Mouse (Mus musculus) left cerebral cortex, adult 8-10 months (tissue): ENCODE data around the gene Midn. TPM values are rescaled to one million over a fixed set of nuclear protein-coding genes. Genes with fewer than 3 reads are reported as not detected.

Source experiments
- DNase-seq, 2 experiments: peaks; one replicate each; pipeline ENCODE4 v3.0.0; 2022; ENCODE audit warnings: low spot score in 2 of 2
- total RNA-seq, 4 experiments: library from RNA; stranded (reverse); gene quantifications; 2 replicates each; pipeline ENCODE4 v1.2.4; 2022

Midn gene
- total RNA-seq, 4 experiments from 2014 or later, result 48.5 to 76.4 (median 64.1) TPM

DNA sequence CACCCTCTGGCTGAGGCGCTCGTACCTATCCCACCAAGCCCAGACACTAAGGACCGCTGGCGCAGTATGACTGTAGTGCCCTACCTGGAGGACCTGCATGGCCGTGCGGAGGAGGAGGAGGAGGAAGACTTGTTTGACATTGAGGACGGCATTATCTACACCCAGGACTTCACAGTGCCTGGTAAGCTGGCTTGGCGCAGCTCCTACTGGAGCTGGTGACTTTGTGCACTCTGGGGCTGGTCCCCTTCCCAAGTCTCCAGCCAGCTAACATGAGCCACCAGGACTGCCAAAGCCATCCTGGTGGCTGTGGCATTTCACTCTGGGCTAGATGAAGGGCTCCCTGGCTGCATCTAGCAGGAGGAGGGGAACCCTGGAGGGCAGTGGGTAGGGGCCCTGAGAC lies 20.2 kb upstream of the Midn start:
- DNase-seq, result no peak

DNA sequence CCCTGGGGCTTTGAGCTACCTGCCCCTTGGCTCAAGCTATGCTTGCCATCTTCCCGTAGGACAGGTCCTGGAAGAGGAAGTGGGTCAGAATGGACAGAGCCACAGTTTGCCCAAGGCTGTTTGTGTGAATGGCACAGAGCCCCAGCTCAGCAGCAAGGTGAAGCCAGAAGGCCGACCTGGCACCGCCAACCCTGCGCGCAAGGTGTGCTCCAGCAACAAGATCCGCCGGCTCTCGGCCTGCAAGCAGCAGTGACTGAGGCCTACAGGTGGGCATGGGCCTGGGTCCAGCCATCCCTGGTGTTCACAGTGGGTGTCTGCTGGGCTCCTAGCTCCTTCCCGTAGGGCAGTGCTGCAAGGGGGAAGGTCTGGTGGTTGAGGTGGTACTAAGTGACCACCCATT lies 18.2 kb upstream of the Midn start:
- no peak for DNase-seq

DNA sequence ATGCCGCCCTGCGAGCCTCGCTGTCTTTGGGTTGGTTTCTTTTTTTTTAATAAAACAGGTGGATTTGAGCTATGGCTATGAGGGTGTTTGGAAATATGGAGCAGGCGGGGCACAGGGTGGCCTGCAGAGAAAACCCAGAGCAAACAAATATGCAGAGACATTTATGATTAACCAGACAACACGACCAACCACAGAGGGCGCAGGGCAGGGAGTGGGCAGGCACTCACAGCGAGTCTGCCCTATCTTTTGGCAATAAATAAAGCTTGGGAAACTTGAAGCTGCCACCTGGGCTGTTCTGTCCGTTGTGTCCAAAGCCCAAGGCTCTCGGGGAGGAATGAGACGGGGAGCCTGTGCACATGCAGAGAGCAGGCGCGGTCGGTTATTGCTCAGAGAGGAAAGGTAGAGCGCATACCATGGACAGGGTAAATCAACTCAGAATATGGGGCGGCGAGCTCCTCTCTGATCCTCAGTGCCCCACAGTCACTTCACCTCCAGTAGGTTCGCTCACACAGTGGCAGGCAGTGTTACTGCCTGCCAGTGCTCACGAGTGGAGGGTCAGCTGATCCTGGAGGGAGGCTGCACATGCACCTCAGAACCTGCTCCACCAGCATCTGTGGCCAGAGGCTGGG lies 17.6 kb upstream of the Midn start:
- DNase-seq, result no peak

DNA sequence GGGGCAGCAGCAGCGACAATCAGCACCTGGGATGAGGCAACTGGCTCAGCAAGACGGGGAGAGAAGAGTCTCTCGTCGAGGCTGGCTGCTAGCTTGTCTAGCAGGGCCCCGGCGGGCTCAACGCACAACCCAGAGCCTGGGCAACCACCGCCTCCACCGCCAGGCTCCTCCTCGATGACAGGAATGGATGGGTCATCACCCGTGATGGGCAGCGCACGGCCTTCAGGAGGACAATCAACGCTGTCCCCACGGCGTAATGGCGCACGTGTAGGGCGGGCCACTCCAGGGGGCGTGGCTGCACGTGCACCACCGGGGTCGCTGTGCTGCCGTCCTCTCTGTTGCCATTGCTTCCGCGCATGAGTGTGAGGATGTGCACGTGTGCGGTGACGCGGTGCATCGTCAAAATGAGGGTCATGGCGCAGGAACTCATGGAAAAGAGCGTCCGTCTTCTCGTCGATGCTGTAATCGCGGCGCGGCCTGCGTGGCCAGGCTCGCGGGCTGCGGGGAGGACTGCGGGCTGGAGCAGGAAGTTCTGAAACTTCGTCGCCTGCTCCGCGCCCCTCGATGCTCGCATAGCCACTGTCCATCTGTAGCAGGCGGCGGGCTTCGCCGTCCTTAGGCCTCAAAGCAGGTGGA lies 16.6 kb upstream of the Midn start:
- peak in 1 of 2 experiments; percentile 61 for DNase-seq

DNA sequence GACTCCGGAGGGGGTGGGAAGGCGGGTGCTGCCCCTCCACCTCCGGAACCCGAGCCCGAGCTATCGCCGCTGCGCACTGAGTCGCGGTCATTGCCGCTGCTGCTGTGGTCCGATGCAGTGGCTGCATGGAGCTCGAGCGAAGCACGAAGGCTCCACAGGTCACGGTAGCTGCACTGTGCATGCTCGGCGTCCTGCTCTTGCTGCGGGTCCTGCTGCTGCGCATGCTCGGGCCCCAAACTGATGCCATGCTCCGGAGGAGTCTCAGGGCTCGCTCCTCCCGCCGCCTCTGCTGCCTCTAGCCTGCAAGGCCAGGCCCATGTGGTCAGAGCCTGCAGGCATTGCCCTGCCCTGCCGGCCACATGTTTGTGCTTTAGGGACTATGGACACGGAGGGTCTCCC lies 16.1 kb upstream of the Midn start:
- peak in 1 of 2 experiments; percentile 33 for DNase-seq

DNA sequence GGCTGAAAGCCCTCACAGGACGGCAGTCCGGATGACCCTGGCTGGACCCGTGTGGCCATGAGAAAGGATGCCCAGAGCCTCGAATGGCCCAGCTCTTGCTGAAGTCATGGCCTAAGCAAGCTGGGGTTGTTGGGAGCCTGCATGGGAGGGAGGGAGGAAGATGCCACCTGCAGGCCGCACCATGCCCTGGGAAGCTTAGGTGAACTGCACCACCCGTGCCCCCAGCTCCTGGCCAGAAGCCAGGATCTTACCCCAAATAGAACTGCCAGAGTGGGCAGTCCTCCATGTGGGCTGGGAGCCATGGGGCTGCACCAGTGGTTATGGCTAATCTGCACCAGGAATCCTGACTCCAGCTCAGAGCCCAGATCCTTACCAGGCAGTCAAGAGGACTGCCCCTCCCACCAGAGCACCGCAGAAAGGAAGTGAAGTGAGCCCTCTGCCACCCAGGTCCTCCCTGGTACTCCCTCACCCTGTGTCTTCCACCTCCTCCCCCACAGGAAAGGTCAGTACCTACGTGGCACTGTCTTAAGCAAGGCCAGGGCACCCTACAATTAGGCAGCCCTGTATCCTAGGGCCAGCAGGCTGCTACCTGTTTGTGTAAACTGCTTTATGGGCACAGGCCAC lies 14.7 kb upstream of the Midn start:
- DNase-seq, result peak in 1 of 2 experiments; percentile 62

DNA sequence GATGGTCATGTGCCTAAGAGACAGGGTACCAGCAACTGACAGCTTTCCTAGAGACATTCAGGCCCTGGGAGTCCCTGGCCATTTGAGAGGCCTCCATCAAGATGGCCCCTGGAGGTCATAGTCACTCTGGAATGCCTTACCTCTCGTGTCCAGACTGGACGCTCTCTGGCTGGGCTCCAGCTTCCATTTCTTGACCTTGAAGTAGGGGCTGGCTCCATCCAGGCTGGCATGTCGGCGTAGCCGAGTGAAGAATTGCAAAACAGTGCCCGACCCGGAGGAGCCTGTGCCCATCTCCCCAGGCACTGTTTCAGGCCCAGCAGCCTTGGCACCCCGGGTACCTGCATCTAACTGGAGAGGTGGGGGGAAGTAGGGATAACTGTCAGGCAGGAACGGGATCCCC lies 13.7 kb upstream of the Midn start:
- no peak for DNase-seq

DNA sequence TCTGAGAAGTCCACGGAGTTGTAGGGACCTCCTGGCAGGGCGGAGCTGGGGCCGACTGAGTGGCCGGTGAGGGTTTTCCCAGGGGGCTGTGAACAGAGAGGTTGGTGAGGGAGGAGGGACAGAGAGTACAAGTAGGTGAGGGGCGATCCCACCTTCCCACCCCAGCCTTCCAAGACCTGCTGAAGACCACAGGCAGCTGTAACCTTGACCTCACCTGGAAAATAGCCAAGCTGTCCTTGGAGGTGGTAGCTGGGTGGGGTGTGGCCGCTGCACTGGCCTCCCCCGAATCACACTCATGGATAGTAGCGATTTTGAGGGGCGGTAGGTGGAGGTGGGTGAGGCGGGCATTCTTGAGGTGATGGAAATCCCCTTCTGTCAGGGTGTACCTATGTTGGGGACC lies 12.9 kb upstream of the Midn start:
- peak in 1 of 2 experiments; percentile 25 for DNase-seq

DNA sequence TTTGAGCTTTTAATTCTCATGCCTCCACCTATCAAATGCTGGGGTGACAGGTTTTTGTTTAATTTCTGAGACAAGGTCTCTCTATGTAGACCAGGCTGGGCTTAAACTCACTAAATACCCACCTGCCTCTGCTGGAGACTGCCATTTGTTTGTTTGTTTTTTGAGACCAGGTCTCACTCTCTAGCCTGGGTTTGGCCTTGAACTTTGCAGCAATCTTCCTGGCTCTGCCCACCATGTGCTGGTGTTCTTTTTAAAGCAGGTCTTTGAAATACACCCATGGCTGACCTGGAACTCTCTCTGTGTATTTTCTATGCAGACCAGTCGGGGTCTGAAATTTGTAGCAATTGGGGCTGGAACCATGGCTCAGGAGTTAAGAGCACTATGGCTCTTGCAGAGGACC lies 12.4 kb upstream of the Midn start:
- DNase-seq, result no peak

DNA sequence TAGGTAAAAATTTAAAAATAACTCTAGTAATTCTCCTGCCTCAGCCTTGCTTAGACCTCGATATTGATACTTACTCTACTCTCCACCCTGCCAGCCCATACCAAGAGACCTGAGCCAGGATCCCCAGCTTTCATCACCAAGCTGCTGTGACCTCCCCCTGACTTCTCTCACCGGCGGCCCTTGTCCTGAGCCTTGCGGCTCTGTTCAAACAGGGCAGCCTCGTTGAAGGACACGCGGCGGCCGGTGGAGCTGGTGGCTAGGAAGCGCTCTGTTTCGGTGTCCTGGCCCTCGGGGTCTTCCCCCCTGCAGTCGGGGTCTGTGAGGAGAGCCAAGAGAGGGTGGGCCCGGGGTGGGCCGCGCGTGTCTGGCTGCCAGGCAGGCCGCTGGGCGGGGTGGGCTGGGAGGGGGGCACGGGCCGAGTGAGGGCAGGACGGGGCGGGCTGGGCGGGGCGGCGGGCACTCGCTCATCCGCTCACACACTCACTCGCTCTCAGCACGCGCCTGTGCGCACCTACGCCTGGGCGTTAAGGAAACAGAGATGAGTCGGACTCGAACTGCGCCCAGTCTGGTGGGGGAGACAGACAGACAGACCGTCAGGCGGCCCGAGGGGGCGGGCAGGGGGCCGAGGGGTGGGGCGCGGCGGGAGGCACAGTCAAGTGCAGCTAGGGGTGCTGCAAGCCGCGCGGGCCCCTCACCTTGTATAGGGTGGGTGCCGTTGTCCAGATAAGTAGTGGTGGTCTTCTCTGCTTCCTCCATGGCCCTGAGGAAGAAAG lies 11.7 kb upstream of the Midn start:
- DNase-seq, result no peak

DNA sequence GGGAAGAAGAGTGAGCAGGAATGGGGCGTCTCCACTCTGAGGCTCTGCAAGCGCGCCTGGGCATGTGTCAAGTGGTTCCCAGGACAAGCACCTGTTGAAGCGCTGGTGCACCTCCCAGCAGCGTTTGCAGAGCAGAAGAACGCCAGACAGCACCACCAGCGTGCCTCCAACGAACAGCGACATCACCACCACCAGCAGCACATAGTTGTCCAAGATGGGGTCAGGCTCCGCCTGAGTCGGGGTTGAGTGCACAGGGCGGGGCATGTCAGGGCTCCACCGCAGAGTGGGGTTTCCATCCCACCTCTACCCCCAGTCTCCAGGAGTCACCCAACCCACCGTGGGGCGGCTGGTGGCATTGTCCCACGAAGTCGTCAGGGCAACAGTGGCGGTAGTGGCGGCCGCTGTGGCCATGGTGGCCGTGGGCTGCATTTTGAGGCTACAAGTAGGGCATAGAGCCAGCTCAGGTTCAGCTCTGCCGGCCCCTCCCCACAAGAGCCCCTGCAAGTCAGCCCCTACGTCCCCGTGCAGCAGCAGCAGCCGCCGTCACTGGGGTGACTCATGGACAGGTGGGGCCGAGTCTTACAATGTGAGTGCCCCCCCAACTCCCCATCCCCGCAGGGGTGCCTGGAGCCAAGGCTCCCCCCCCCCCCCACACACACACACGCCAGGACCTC lies 11.0 kb upstream of the Midn start:
- peak in 1 of 2 experiments; percentile 75 for DNase-seq

DNA sequence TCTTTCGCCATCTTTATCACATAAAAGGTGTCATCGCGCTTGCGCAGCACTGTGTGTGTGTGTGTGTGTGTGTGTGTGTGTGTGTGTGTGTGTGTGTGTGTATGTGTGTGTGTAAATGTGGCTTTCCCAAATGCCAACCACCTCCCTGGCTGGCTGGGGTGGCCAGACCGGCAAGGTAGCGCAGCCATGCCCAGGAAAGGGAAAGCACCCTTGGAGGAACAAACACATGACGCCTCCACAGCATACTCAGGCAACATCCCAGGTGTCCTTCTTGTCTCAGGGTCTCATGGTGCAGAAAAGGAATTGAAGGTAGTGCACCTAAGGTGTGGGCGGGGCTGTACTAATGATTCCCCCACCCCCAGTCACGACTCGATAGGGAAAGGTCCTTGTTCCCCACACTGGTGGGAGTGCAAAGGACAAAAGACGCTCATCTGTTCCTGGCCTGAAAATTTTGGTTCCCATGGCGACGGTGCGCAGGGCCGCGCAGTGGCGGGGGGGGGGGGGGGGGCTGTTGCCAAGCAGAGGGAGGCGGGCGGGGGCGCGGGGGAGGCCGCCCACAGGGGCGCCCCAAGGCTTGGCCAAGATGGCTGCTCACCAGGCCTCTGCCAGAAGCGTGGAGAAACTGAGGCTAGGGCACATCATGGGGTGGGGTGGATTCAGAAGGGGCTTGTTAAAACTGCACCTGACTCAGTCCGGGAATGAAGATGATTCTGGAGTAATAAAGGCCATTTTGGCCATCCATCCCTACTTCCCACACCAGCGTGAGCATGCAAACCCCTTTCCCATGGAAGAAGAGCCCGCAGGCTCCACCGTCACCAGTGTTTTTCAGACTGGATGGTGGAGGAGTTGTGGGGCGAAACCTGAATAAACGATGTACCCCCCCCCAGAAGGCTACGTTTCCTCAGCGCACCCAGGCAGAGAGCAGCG lies 10.2 kb upstream of the Midn start:
- peak in 1 of 2 experiments; percentile 73 for DNase-seq

DNA sequence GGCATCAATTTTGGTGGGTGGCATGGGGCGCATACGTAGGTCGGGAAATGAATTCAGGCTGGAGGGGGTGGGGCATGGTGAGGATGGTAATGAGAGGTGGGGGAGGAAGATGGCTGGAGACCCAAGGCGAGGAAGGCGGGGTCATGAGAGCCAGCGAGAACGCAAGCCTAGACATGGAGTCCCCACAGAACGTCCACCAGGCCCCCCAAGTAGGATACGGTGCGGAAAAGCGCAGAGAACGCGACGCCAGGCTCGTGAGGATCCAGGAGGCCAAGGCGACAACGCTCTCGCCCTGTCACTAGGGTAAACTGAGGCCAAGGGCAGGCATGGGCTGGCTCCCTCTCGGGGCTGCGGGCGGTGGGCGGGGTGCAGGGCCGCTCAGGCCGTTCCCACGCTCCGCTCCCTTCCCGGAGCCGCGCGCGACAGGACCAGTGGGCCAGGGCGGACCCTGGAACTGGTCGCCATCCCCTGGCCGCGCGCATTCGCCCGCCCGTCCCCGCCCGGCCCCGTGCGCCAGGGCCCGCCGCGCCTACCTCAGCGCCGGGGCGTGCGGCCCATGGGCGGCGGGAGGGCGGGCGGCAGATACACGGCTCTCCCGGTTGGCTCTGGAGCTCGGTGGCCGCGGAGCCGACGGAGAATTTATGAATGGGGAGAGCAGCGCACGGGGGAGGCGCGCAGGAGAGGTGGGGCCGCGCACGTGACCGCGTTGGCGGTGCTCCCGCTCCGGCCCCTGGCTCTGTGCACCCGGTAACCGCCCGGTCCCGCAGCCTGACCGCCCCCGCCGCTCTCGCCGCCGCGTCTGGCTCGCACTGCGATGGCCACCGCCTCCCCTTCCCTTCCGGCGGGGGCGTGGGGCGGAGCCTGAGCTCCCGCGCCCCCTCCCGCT lies 9.3 kb upstream of the Midn start, which contains the start of gene Atp5d:
TSS of gene Atp5d (plus strand) at position 80 of the 886 bp plus-strand sequence.
- peak; percentile 65 to 79 for DNase-seq

DNA sequence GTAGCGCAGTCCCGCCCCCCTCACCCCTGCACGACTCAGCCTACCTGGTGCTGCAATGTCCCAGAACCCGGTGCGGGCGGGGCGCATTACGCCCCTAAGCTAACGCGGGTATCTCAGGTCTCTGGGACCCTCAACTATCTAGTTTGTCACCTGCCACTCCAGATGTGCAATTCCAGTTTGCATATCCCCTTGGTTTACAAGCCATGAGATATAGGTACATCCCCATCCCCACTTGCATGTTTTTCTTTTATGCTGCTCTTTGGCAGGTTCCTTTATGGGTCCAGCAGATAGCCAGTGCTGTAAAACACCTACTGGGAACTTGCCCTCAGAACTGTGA lies 8.7 kb upstream of the Midn start:
- DNase-seq, result no peak

DNA sequence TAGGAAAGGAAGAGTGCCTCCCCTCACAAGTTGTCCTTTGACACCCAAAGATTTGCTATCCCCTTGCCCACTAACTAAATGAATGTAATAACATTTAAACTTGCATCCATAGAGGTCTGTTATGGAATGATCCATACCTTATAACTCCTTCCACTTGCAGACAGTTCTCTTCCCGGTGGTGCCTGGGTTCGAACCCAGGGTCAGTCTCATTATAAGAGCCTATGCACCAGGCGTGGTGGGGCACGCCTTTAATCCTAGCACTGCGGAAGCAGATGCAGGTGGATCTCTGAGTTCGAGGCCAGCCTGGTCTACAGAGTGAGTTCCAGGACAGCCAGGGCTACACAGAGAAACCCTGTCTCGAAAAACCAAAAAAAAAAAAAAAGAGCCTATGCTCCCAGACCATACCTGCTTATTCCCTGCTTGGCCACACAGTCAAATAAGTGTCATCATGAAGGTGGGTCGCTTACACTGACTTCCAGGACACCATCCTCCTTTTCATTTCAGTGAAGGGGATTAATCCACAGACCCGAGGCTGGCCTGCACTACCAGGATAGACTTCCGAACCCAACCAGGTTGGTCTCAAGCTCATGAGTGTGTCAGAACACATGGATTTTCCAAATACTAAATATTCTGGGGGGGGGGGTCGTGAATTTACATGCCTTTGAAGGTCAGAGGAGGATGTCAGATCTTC lies 8.0 kb upstream of the Midn start:
- DNase-seq, result no peak

DNA sequence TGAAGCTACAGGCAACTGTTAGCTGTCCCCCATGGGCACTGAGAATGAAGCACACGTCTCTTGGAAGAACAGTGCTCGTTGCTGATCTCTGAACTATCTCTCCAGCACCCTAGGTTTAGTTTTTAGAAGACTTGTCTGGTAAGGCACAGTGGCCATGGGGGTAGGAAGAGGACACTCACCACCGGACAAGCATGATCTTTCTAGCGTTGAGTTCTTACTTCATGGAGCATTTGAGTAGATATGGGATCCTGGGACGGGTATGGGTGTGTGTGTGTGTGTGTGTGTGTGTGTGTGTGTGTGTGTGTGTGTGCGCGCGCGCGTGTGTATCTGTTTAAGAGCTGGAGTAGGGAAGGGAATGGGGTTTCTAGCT lies 7.4 kb upstream of the Midn start, which contains the start of gene Cbarp:
TSS of gene Cbarp (minus strand) at position 170 of the 370 bp plus-strand sequence.
- no peak for DNase-seq

DNA sequence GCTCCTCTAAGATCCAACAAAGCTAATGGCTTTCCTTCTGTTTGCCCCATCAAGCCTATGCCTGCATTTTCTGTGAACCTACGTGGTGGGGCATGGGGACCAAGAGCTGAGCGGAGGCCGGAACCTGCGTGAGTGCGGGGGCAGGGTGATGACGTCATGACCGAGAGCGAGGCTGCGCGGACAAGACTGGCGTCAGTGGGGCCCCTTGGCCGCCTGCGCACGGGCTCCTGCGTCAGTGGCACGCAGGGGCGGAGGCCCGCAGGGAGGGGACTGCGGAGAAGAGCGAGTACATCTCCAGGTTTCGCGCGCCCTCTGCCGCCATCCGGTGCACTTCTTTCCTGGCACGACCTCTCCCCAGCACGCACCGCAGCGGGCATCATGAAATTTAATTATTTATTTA lies 6.8 kb upstream of the Midn start:
- peak; percentile 94 to 98 for DNase-seq

DNA sequence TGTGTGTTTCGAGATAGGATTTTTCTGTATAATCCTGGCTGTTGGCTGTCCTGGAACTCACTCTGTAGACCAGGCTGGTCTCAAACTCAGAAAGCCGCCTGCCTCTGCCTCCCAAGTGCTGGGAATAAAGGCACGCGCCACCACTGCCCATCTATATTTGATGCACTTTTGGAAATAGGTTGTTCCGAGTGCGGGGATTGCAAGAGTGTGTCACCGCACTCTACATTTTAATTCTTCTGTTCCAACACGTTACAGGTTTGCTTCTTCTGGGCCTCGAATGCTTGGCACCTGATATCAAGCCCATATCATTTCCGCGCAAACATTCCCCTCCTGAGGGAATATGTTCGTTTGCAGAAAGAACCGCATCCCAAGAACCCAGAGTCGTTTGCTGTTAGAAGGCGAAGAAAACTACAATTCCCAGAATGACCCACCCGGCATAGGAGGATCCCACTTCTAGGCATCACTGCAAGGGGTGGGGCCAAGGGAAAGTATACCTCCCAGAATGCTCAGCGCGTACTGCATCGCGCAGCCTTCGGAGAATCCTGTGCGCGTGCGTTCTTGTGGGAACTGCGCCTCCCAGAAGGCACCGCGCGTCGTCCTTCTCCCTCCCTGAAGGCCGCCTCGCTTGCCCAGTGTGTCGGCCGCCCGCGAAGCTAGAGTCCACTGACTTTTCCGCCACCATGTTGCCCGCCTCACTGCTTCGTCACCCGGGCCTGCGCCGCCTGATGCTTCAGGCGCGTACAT lies 6.1 kb upstream of the Midn start:
- DNase-seq, result peak in 1 of 2 experiments; percentile 96
